Mouse (Mus musculus): ENCODE data around the gene Parn. TPM values are rescaled to one million over a fixed set of nuclear protein-coding genes. Genes with fewer than 3 reads are reported as not detected.

Parn gene
- polyA plus RNA-seq, 1 experiment from 2014 or later = 34.3 TPM

- no peaks in the 10 kb centered on the region for H3K27me3 ChIP-seq
- POLR2A ChIA-PET = no interaction called here
- no peak for ATAC-seq
- CTCF ChIA-PET = no interaction called here
- DNase-seq (ENCODE audit: low read depth, low spot score) = no peak
- in situ Hi-C loops (cut with MboI; ENCODE audit: low pct_unique_long_range_greater_than_20kb) = loop anchor here (10.0 kb wide), 1 partner anchor 189 kb away; no protein-coding TSS in a partner anchor
- TF ChIP-seq CTCF (IDR thresholded peaks at IDR 0.05) = no peak
Measured at GRCm38 (mm10) chr16:13535856-13536255, 132.1 kb downstream of the Parn start.

GRCm38 (mm10) chr16:13532840-13533239 is 135.1 kb downstream of the Parn start:
- no peaks in the 10 kb centered on the region for H3K27me3 ChIP-seq
- DNase-seq (ENCODE audit: low read depth, low spot score) (no peak), ATAC-seq (no peak)
- peak; percentile 78 for TF ChIP-seq CTCF (IDR thresholded peaks at IDR 0.05)
- CTCF ChIA-PET = interaction anchor here (0.8 to 1.6 kb wide), 8 partner anchors 12 to 87 kb away, joined by 3 to 5 read pairs (median 3); no protein-coding TSS in a partner anchor
- in situ Hi-C loops (cut with MboI; ENCODE audit: low pct_unique_long_range_greater_than_20kb) = loop anchor here (5.0 to 10.0 kb wide), 2 partner anchors 99 to 192 kb away; no protein-coding TSS in a partner anchor
- POLR2A ChIA-PET = interaction anchor here (0.5 kb wide), 1 partner anchor 18 kb away, joined by 4 read pairs; no protein-coding TSS in a partner anchor

GRCm38 (mm10) chr16:13531279-13531678 is 136.7 kb downstream of the Parn start:
- in situ Hi-C loops (cut with MboI; ENCODE audit: low pct_unique_long_range_greater_than_20kb) = loop anchor here (5.0 to 10.0 kb wide), 2 partner anchors 101 to 194 kb away; no protein-coding TSS in a partner anchor
- no peak for ATAC-seq
- TF ChIP-seq CTCF (IDR thresholded peaks at IDR 0.05) = no peak
- ChIA-PET POLR2A (no interaction called here), CTCF (interaction anchor here (1.1 to 1.6 kb wide), 3 partner anchors 69 to 84 kb away, joined by 3 to 5 read pairs (median 3); no protein-coding TSS in a partner anchor)
- no peak for DNase-seq (ENCODE audit: low read depth, low spot score)
- H3K27me3 ChIP-seq = no peaks in the 10 kb centered on the region

GRCm38 (mm10) chr16:13521359-13521758 is 146.6 kb downstream of the Parn start:
- ChIA-PET POLR2A (no interaction called here), CTCF (interaction anchor here (1.1 kb wide), 1 partner anchor 15 kb away, joined by 3 read pairs; no protein-coding TSS in a partner anchor)
- in situ Hi-C loops (cut with MboI; ENCODE audit: low pct_unique_long_range_greater_than_20kb) = no loop called here
- TF ChIP-seq CTCF (IDR thresholded peaks at IDR 0.05) = no peak
- H3K27me3 ChIP-seq = no peaks in the 10 kb centered on the region
- ATAC-seq (peak; percentile 69), DNase-seq (ENCODE audit: low read depth, low spot score) (peak; percentile 27)

- TF ChIP-seq CTCF (IDR thresholded peaks at IDR 0.05) = no peak
- no peak for DNase-seq (ENCODE audit: low read depth, low spot score)
- no peak for ATAC-seq
- in situ Hi-C loops (cut with MboI; ENCODE audit: low pct_unique_long_range_greater_than_20kb) = no loop called here
- CTCF ChIA-PET = interaction anchor here (1.1 kb wide), 1 partner anchor 14 kb away, joined by 3 read pairs; no protein-coding TSS in a partner anchor
- POLR2A ChIA-PET = interaction anchor here (0.7 kb wide), 1 partner anchor 337 kb away, joined by 4 read pairs; no protein-coding TSS in a partner anchor
- no peaks in the 10 kb centered on the region for H3K27me3 ChIP-seq
Measured at GRCm38 (mm10) chr16:13520301-13520700, 147.7 kb downstream of the Parn start.

GRCm38 (mm10) chr16:13516214-13516613 is 151.8 kb downstream of the Parn start:
- no peak for ATAC-seq
- in situ Hi-C loops (cut with MboI; ENCODE audit: low pct_unique_long_range_greater_than_20kb) = no loop called here
- H3K27me3 ChIP-seq = no peaks in the 10 kb centered on the region
- no peak for DNase-seq (ENCODE audit: low read depth, low spot score)
- CTCF ChIA-PET = interaction anchor here (0.7 to 1.6 kb wide), 2 partner anchors 10 kb away, joined by 3 read pairs; no protein-coding TSS in a partner anchor
- POLR2A ChIA-PET = no interaction called here
- TF ChIP-seq CTCF (IDR thresholded peaks at IDR 0.05) = no peak

- ChIA-PET POLR2A (no interaction called here), CTCF (interaction anchor here (1.0 to 1.6 kb wide), 2 partner anchors 9 to 22 kb away, joined by 3 to 4 read pairs; no protein-coding TSS in a partner anchor)
- no peak for DNase-seq (ENCODE audit: low read depth, low spot score)
- ATAC-seq = no peak
- no peak for TF ChIP-seq CTCF (IDR thresholded peaks at IDR 0.05)
- H3K27me3 ChIP-seq = no peaks in the 10 kb centered on the region
- in situ Hi-C loops (cut with MboI; ENCODE audit: low pct_unique_long_range_greater_than_20kb) = no loop called here
Measured at GRCm38 (mm10) chr16:13515524-13515923, 152.4 kb downstream of the Parn start.

GRCm38 (mm10) chr16:13505055-13505454 is 162.9 kb downstream of the Parn start:
- H3K27me3 ChIP-seq = no peaks in the 10 kb centered on the region
- ChIA-PET POLR2A (interaction anchor here (1.2 kb wide), 1 partner anchor 38 kb away, joined by 3 read pairs; no protein-coding TSS in a partner anchor), CTCF (no interaction called here)
- DNase-seq (ENCODE audit: low read depth, low spot score) = peak; percentile 42
- in situ Hi-C loops (cut with MboI; ENCODE audit: low pct_unique_long_range_greater_than_20kb) = no loop called here
- TF ChIP-seq CTCF (IDR thresholded peaks at IDR 0.05) = no peak
- ATAC-seq = peak; percentile 78

- no peaks in the 10 kb centered on the region for H3K27me3 ChIP-seq
- no peak for DNase-seq (ENCODE audit: low read depth, low spot score)
- TF ChIP-seq CTCF (IDR thresholded peaks at IDR 0.05) = no peak
- ATAC-seq = no peak
- POLR2A ChIA-PET = no interaction called here
- in situ Hi-C loops (cut with MboI; ENCODE audit: low pct_unique_long_range_greater_than_20kb) = no loop called here
- CTCF ChIA-PET = no interaction called here
Measured at GRCm38 (mm10) chr16:13504476-13504875, 163.5 kb downstream of the Parn start.

- POLR2A ChIA-PET = no interaction called here
- ATAC-seq (no peak), DNase-seq (ENCODE audit: low read depth, low spot score) (no peak)
- no peaks in the 10 kb centered on the region for H3K27me3 ChIP-seq
- CTCF ChIA-PET = interaction anchor here (0.6 to 1.1 kb wide), 3 partner anchors 12 to 292 kb away, joined by 3 to 5 read pairs (median 4); no protein-coding TSS in a partner anchor
- in situ Hi-C loops (cut with MboI; ENCODE audit: low pct_unique_long_range_greater_than_20kb) = no loop called here
- TF ChIP-seq CTCF (IDR thresholded peaks at IDR 0.05) = no peak
Measured at GRCm38 (mm10) chr16:13498923-13499322, 169.0 kb downstream of the Parn start.

- H3K27me3 ChIP-seq = no peaks in the 10 kb centered on the region
- no peak for TF ChIP-seq CTCF (IDR thresholded peaks at IDR 0.05)
- in situ Hi-C loops (cut with MboI; ENCODE audit: low pct_unique_long_range_greater_than_20kb) = no loop called here
- ATAC-seq (no peak), DNase-seq (ENCODE audit: low read depth, low spot score) (no peak)
- POLR2A ChIA-PET = no interaction called here
- CTCF ChIA-PET = interaction anchor here (0.8 kb wide), 1 partner anchor 21 kb away, joined by 4 read pairs; no protein-coding TSS in a partner anchor
Measured at GRCm38 (mm10) chr16:13493981-13494380, 174.0 kb downstream of the Parn start.
